Mouse (Mus musculus) adrenal gland, adult 10 weeks (tissue): ENCODE results near the gene Olfr764-ps1. TPM values are rescaled to one million over a fixed set of nuclear protein-coding genes. Genes with fewer than 3 reads are reported as not detected.

ENCODE experiments used
- polyA plus RNA-seq: library from polyadenylated mRNA; stranded (reverse); fragments of 350-450 nt; fragmentation: Illumina TruSeq; extraction: RNeasy Lipid Tissue Mini Kit (QIAGEN cat#74804); gene quantifications from one replicate; pipeline ENCODE4 v1.2.3, GENCODE M21; 2014; ENCODE audit warnings: low read depth, low replicate concordance

Gene Olfr764-ps1
- polyA plus RNA-seq, result not detected

DNA sequence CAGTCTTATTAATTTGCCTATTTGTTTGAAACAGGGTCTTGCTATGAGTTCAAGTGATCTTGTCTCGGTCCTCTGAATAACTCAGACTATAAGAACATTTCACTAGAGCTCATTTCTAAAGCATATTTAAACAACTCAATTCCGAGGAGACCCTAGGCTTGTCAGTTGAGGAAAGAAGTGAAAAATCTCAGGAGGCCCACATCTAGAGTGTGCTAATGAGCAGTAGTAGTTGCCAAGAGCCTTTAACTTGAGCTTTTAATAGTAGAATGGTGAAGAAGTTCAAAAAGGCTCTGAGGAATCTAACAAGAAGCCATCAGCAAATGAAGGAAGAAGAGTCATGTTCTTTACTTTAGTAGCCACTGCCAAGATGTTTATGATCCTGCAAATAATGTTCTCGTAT is at the start of gene Olfr764-ps1:
Olfr764-ps1 (minus strand) TSS at position 101 of the 400 bp plus-strand sequence.

DNA sequence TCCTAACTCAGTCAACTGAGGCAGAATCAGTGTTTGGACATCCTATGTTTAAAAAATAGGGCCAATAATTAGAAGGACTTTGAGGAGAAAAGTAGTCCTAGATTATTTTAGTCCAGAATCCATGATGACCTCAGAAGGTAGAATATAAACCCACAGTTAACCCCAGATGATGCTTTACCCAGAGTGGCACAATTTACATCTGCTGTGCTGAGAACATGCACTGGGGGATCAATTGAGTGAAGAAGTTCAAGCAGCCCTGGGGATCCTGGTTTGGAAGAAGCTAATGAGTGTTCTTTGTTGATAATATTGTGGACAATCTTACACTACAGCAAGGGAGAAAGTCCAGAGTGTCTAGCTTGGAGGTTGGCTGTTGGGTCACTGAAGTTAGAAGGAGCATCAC is 43.1 kb upstream of the Olfr764-ps1 start, which contains the start of gene Olfr767:
Olfr767 (minus strand) TSS at position 101 of the 400 bp plus-strand sequence.

DNA sequence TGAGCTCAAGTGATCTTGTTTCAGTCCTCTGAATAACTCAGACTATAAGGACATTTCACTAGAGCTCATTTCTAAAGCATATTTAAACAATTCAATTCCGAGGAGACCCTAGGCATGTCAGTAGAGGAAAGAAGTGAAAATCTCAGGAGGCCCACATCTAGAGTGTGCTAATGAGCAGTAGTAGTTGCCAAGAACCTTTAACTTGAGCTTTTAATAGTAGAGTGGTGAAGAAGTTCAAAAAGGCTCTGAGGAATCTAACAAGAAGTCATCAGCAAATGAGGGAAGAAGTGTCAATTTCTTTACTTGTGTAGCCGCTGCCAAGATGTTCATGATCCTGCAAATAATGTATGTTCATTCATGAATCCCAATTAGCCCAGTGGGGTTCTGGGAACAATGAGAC is 29.2 kb upstream of the Olfr764-ps1 start, which contains the start of gene Olfr766-ps1:
Olfr766-ps1 (minus strand) TSS at position 101 of the 400 bp plus-strand sequence.

DNA sequence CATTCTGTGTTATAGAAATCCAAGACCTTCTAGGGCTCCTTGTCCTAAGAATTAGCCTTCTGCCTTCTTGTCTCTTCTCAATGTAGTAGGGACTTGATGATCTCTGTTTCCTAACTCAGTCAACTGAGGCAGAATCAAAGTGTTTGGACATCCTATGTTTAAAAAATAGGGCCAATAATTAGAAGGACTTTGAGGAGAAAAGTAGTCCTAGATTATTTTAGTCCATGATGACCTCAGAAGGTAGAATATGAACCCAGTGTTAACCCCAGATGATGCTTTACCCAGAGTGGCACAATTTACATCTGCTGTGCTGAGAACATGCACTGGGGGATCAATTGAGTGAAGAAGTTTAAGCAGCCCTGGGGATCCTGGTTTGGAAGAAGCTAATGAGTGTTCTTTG is 10.2 kb upstream of the Olfr764-ps1 start, which contains the start of gene Olfr765:
Olfr765 (minus strand) TSS at position 101 of the 400 bp plus-strand sequence.

DNA sequence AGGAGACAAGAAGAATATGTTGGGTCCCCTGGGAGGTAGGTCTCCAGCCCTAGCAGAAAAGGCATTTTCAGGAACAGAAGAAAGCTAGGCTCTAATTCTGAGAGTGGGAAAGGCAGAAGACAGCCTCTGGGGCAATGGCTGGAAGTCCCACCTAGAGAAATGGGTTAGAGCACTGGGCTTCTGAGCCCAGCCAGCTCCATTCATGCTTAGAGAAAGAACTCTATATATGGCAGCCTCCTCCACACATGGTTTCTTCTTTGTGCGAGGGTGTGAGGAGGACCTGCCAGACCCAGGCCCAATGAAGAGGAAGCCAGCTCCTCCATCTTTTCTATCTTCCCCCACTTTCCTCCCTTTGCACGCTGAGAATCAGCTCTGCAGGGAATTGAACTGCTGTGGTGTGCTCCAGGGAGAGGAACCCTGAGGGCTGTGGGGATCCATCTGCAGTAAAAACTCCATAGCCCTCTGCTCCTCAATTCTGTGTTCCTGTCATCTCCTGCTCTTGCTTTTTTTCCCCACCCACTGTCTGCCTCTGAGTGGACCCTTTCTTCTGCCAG is 29.3 kb downstream of the Olfr764-ps1 start, which contains the start of gene Olfr763:
Olfr763 (plus strand) TSS at position 504 of the 554 bp plus-strand sequence.

DNA sequence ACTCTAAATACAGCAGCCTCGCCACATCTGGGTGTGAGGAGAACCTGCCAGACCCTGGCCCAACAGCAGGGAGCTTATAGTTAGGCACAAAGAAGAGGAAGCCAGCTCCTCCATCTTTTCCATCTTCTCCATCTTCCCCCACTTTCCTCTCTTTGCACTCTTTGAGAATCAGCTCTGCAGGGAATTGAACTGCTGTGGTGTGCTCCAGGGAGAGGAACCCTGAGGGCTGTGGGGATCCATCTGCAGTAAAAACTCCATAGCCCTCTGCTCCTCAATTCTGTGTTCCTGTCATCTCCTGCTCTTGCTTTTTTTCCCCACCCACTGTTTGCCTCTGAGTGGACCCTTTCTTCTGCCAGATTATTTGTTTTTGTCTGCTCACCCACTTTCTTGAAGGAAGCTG is 50.6 kb downstream of the Olfr764-ps1 start, which contains the start of gene Olfr9:
Olfr9 (plus strand) TSS at position 301 of the 400 bp plus-strand sequence.

Other genes with a start within 250 kb of the Olfr764-ps1 start
- 56.4 TPM for gene Mmp19, start 249.0 kb downstream of the Olfr764-ps1 start, polyA plus RNA-seq
- gene Dnajc14, start 235.8 kb downstream of the Olfr764-ps1 start, polyA plus RNA-seq, result 46.9 TPM
- 4.3 TPM for gene Tmem198b, start 235.5 kb downstream of the Olfr764-ps1 start, polyA plus RNA-seq
- 390 TPM for gene Sarnp, start 222.6 kb downstream of the Olfr764-ps1 start, polyA plus RNA-seq
- gene Ormdl2, start 218.3 kb downstream of the Olfr764-ps1 start, polyA plus RNA-seq, result 145 TPM
- 2.2 TPM for gene Gdf11, start 148.2 kb downstream of the Olfr764-ps1 start, polyA plus RNA-seq
- 432 TPM for gene Cd63, start 138.9 kb downstream of the Olfr764-ps1 start, polyA plus RNA-seq
- 3.8 TPM for gene Rdh5, start 117.0 kb downstream of the Olfr764-ps1 start, polyA plus RNA-seq
- gene Bloc1s1, start 115.9 kb downstream of the Olfr764-ps1 start, polyA plus RNA-seq, result 12.7 TPM
- 0.35 TPM for gene Itga7, start 106.1 kb downstream of the Olfr764-ps1 start, polyA plus RNA-seq
- gene Mettl7b, start 78.9 kb downstream of the Olfr764-ps1 start, polyA plus RNA-seq, result not detected
- not detected for gene Olfr9, start 50.5 kb downstream of the Olfr764-ps1 start, polyA plus RNA-seq
- not detected for gene Olfr763, start 29.1 kb downstream of the Olfr764-ps1 start, polyA plus RNA-seq
- not detected for gene Olfr765, start 10.1 kb upstream of the Olfr764-ps1 start, polyA plus RNA-seq
- not detected for gene Olfr766-ps1, start 29.1 kb upstream of the Olfr764-ps1 start, polyA plus RNA-seq
- gene Olfr767, start 43.0 kb upstream of the Olfr764-ps1 start, polyA plus RNA-seq, result not detected
- gene Olfr768, start 59.5 kb upstream of the Olfr764-ps1 start, polyA plus RNA-seq, result not detected
- gene Olfr769, start 78.0 kb upstream of the Olfr764-ps1 start, polyA plus RNA-seq, result not detected
- gene Olfr770, start 99.1 kb upstream of the Olfr764-ps1 start, polyA plus RNA-seq, result not detected
- not detected for gene Olfr771, start 124.9 kb upstream of the Olfr764-ps1 start, polyA plus RNA-seq
- gene Olfr772, start 138.0 kb upstream of the Olfr764-ps1 start, polyA plus RNA-seq, result not detected
- gene Olfr773, start 147.5 kb upstream of the Olfr764-ps1 start, polyA plus RNA-seq, result not detected
- gene Olfr774, start 196.3 kb upstream of the Olfr764-ps1 start, polyA plus RNA-seq, result not detected
- gene Olfr775, start 208.5 kb upstream of the Olfr764-ps1 start, polyA plus RNA-seq, result not detected
- gene Olfr776, start 219.2 kb upstream of the Olfr764-ps1 start, polyA plus RNA-seq, result not detected
- not detected for gene Olfr777, start 231.6 kb upstream of the Olfr764-ps1 start, polyA plus RNA-seq